Mouse (Mus musculus) ES-E14 (cell line): ENCODE measurements at regions not wholly inside any gene's neighbourhood (a gene's known extent, or its start where the extent isn't known, plus 50 kb on each side); places are given as distances from the start of the nearest gene placed in this dataset.

Source experiments
- CHD2 ChIP-seq: IDR thresholded peaks from 2 replicates; pipeline ENCODE4 v1.6.1; 2014; ENCODE audit warnings: mild to moderate bottlenecking, low read depth, low read length, inconsistent platforms
- ZC3H11A ChIP-seq: IDR thresholded peaks from 2 replicates; pipeline ENCODE4 v1.6.1; 2012; ENCODE audit warnings: low read depth, mild to moderate bottlenecking, inconsistent platforms, low read length, borderline replicate concordance

DNA sequence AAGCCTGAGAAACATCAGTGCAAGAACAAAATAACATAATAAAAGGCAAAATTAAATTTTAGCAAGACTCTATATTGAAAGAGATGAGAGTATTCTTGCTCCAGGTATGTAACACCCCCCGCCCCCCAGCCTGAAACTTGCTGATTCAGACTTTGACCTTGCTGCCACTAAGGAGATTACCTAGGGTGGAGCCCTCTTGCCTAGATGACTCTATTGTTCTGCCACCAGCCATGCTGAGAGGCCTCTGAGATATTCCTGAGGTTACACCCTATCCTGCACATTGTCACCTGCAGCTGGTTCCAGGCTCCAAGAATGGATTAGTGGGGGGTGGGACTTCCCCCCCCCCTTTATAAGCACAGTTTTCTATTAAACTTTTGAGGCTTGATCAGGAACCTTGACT, 548.3 kb upstream of the Stxbp6 start:
- TF ChIP-seq CHD2 (no peak), ZC3H11A (no peak)
